Mouse (Mus musculus): Measurements from ENCODE around the gene Abhd12. TPM values are rescaled to one million over a fixed set of nuclear protein-coding genes. Genes with fewer than 3 reads are reported as not detected.

The Abhd12 gene
- polyA plus RNA-seq, 1 experiment from 2014 or later, result 43.2 TPM

GRCm38 (mm10) chr2:150788768-150789550 lies 115.6 kb downstream of the Abhd12 start:
- peak; percentile 42 for ATAC-seq (replicated peaks; ENCODE audit: extremely low read depth, insufficient read depth, low FRiP score)
- peaks cover 25% of the 10 kb centered on the region for H3K4me1 ChIP-seq (ENCODE audit: control insufficient read depth, insufficient read depth, low read length)
- H3K9ac ChIP-seq (ENCODE audit: low read length), result peak overlapping the region; percentile 87
- H3K4me2 ChIP-seq (ENCODE audit: low read depth, low read length), result peak overlapping the region; percentile 81
- peak overlapping the region; percentile 73 for H3K4me3 ChIP-seq (ENCODE audit: low read length)
- peak overlapping the region; percentile 99 for H3K27ac ChIP-seq (ENCODE audit: low read length)
- H3K9me3 ChIP-seq (replicated peaks; ENCODE audit: control insufficient read depth, low read length), result no peaks in the 10 kb centered on the region
- peaks cover 25% of the 10 kb centered on the region for H3K36me3 ChIP-seq (ENCODE audit: control insufficient read depth, insufficient read depth)
- H3K27me3 ChIP-seq (ENCODE audit: control insufficient read depth, insufficient read depth, low read length), result no peaks in the 10 kb centered on the region
- 24% methylated on average over 4 of the region's 4 CpGs for WGBS

DNA sequence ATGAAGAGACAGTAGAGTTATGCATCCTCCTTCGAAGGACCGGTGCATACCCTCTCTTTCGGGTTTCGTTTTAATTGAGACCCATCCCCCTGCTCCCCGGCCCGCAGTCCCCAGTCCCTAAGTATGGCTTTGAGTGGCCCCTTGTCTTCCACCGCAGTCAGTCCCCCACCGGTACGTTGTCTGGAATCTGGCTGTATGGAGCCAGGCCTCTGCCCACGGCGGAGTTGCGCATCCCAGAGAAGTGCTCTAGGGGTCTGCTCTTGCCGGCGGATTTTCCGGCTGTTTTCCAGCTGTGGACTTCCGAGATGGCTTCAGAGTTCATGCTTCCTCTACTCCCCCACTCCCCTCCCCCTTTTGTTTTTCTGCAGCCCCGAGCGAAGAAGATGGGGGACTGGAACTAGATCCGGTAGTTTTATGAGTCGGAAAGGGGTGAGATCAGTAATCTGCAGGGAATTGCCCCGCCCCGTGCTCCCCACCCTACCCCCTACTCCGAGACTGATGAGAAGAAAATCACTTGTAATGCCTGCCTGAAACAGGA lies 117.2 kb downstream of the Abhd12 start:
- H3K27ac ChIP-seq (ENCODE audit: low read length), result peak overlapping the region; percentile 99
- H3K27me3 ChIP-seq (ENCODE audit: control insufficient read depth, insufficient read depth, low read length), result no peaks in the 10 kb centered on the region
- peaks cover 12% of the 10 kb centered on the region for H3K36me3 ChIP-seq (ENCODE audit: control insufficient read depth, insufficient read depth)
- peak; percentile 14 for ATAC-seq (replicated peaks; ENCODE audit: extremely low read depth, insufficient read depth, low FRiP score)
- peak overlapping the region; percentile 87 for H3K9ac ChIP-seq (ENCODE audit: low read length)
- peaks cover 25% of the 10 kb centered on the region for H3K4me1 ChIP-seq (ENCODE audit: control insufficient read depth, insufficient read depth, low read length)
- H3K9me3 ChIP-seq (replicated peaks; ENCODE audit: control insufficient read depth, low read length), result no peaks in the 10 kb centered on the region
- peak overlapping the region; percentile 81 for H3K4me2 ChIP-seq (ENCODE audit: low read depth, low read length)
- peak overlapping the region; percentile 73 for H3K4me3 ChIP-seq (ENCODE audit: low read length)
- under 1% methylated on average over 23 of the region's 23 CpGs for WGBS

DNA sequence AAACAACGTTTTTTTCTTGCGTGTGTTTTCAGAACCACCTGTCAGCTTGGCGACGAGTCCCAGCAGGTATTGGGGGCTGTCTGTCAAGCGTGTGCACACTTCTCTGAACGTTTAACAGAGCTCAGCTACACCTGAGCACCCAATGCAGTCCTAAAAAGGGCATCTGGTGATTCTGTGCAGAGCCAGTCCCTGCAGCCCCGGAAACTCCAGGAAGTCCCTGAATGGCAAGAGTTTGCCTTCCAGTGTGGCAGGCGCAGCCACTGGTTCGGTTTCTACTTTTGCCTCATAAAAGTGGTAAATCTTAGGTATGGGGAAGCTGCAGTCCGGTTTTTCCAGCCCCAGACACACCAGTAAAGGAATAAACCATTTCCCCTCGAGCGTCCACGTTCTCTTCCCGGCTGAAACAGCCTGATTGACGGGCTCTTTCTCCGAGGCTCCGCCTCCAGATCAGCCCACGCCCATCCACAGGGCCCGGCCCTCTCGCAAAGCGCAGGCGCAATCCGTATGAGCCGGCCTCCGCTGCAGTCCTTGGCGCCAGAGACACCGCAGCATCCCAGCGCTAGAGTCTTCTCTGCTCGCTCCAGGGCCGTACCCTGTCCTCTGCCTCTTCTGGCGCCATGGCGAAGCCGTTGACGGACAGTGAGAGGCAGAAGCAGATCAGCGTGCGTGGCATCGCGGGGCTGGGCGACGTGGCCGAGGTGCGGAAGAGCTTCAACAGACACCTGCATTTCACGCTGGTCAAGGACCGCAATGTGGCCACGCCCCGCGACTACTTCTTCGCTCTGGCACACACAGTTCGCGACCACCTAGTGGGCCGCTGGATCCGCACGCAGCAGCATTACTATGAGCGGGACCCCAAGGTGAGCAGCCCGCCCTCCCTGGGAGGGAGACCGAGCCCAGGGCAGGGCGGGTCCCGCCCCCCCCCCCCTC lies 118.0 kb downstream of the Abhd12 start, which contains the start of gene Pygb:
TSS of gene Pygb (plus strand) at position 485 of the 930 bp plus-strand sequence.
- Histone ChIP-seq H3K4me3 (ENCODE audit: low read length) (peak within 1 kb of the TSS; percentile 73), H3K27ac (ENCODE audit: low read length) (peak within 1 kb of the TSS; percentile 99), H3K27me3 (ENCODE audit: control insufficient read depth, insufficient read depth, low read length) (no peaks in the 10 kb centered on the region), H3K36me3 (ENCODE audit: control insufficient read depth, insufficient read depth) (peaks cover 7% of the 10 kb centered on the region; the same call in 1 of the 2 replicates), H3K9ac (ENCODE audit: low read length) (peak within 1 kb of the TSS; percentile 87), H3K4me2 (ENCODE audit: low read depth, low read length) (peak within 1 kb of the TSS; percentile 81), H3K9me3 (replicated peaks; ENCODE audit: control insufficient read depth, low read length) (no peaks in the 10 kb centered on the region), H3K4me1 (ENCODE audit: control insufficient read depth, insufficient read depth, low read length) (peaks cover 25% of the 10 kb centered on the region)
- peak; percentile 94 for ATAC-seq (replicated peaks; ENCODE audit: extremely low read depth, insufficient read depth, low FRiP score)
- WGBS, result 2% methylated on average over 55 of the region's 58 CpGs

GRCm38 (mm10) chr2:150782801-150783200 lies 121.7 kb downstream of the Abhd12 start:
- Histone ChIP-seq H3K36me3 (ENCODE audit: control insufficient read depth, insufficient read depth) (no peaks in the 10 kb centered on the region), H3K4me3 (ENCODE audit: low read length) (no peak overlapping the region), H3K9ac (ENCODE audit: low read length) (no peak overlapping the region), H3K27me3 (ENCODE audit: control insufficient read depth, insufficient read depth, low read length) (no peaks in the 10 kb centered on the region), H3K4me1 (ENCODE audit: control insufficient read depth, insufficient read depth, low read length) (peaks cover 18% of the 10 kb centered on the region), H3K9me3 (replicated peaks; ENCODE audit: control insufficient read depth, low read length) (no peaks in the 10 kb centered on the region), H3K27ac (ENCODE audit: low read length) (no peak overlapping the region), H3K4me2 (ENCODE audit: low read depth, low read length) (no peak overlapping the region)
- WGBS, result 74% methylated on average over 2 of the region's 2 CpGs
- ATAC-seq (replicated peaks; ENCODE audit: extremely low read depth, insufficient read depth, low FRiP score), result no peak

Other genes starting within 250 kb of the Abhd12 start
- gene Acss1, start 236.2 kb downstream of the Abhd12 start, polyA plus RNA-seq (2015; fragmentation: Nextera tagmentation; extraction: Ambion mirVana), result 14.1 and 15.4 TPM in 2 replicates
- not detected in 2 replicates for gene Vsx1, start 215.4 kb downstream of the Abhd12 start, polyA plus RNA-seq (2015; fragmentation: Nextera tagmentation; extraction: Ambion mirVana)
- 24.0 and 24.3 TPM in 2 replicates for gene Entpd6, start 155.7 kb downstream of the Abhd12 start, polyA plus RNA-seq (2015; fragmentation: Nextera tagmentation; extraction: Ambion mirVana)
- gene Pygb, start 118.0 kb downstream of the Abhd12 start, polyA plus RNA-seq (2015; fragmentation: Nextera tagmentation; extraction: Ambion mirVana), result 243 and 260 TPM in 2 replicates
- gene Gins1, start 659 bp upstream of the Abhd12 start, polyA plus RNA-seq (2015; fragmentation: Nextera tagmentation; extraction: Ambion mirVana), result 25.0 and 27.0 TPM in 2 replicates
- 3.2 TPM in 2 replicates for gene Ninl, start 134.6 kb upstream of the Abhd12 start, polyA plus RNA-seq (2015; fragmentation: Nextera tagmentation; extraction: Ambion mirVana)
- gene Nanp, start 134.7 kb upstream of the Abhd12 start, polyA plus RNA-seq (2015; fragmentation: Nextera tagmentation; extraction: Ambion mirVana), result 17.8 and 22.0 TPM in 2 replicates
- gene Gm14151, start 187.6 kb upstream of the Abhd12 start, polyA plus RNA-seq (2015; fragmentation: Nextera tagmentation; extraction: Ambion mirVana), result not detected in 2 replicates
- not detected in 2 replicates for gene Gm14147, start 193.5 kb upstream of the Abhd12 start, polyA plus RNA-seq (2015; fragmentation: Nextera tagmentation; extraction: Ambion mirVana)